Mouse (Mus musculus) embryonic fibroblast, embryonic 13.5 days (primary cell): Measurements from ENCODE around the gene 2310011J03Rik. TPM values are rescaled to one million over a fixed set of nuclear protein-coding genes. Genes with fewer than 3 reads are reported as not detected.

Experiments
- H3K27ac ChIP-seq: 2 replicates; pipeline ENCODE4 v1.5.1; 2012; ENCODE audit warnings: low read length, control low read depth, inconsistent platforms; ENCODE audit not compliant: insufficient read depth
- H3K4me1 ChIP-seq: 2 replicates; pipeline ENCODE4 v1.6.1; 2011; ENCODE audit warnings: low read length; ENCODE audit not compliant: control insufficient read depth, insufficient read depth
- H3K4me3 ChIP-seq: 2 replicates; pipeline ENCODE4 v1.5.1; 2011; ENCODE audit warnings: mild to moderate bottlenecking, control low read depth, low read length; ENCODE audit not compliant: insufficient read depth
- CTCF ChIP-seq: IDR thresholded peaks from 2 replicates; pipeline ENCODE4 v1.5.1; 2011; ENCODE audit warnings: mild to moderate bottlenecking, control low read depth, low read length, moderate library complexity, borderline replicate concordance; ENCODE audit not compliant: insufficient read depth
- POLR2A ChIP-seq: IDR thresholded peaks from 2 replicates; pipeline ENCODE4 v1.6.1; 2011; ENCODE audit warnings: low read depth, mild to moderate bottlenecking, control low read depth, low read length, moderate library complexity
- polyA plus RNA-seq: library from polyadenylated mRNA; stranded (reverse); fragments of >200 nt; gene quantifications from 2 replicates; pipeline ENCODE4 v1.2.4, GENCODE M21; 2011; ENCODE audit warnings: low read depth; ENCODE audit not compliant: missing spikeins, insufficient read length

2310011J03Rik gene
- polyA plus RNA-seq, 1 experiment, result 16.4 TPM

DNA sequence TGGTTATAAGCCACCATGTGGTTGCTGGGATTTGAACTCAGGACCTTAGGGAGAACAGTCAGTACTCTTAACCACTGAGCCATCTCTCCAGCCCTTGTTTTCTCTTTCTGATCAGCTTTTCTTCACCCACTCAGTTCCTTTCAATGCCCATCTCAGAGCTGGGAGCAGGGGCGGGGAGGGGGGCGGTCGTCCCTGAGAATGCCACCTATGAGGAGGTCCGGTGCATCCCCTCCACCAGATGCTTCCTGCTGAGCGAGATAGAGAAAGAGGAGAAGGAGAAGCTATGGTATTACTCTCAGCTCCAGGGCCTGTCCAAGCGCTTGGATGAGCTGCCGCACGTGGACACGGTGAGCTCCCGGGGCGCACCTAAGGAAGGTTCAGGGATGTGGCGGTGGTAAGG, 15.9 kb downstream of the 2310011J03Rik start:
- Histone ChIP-seq H3K4me1 (no peaks in the 10 kb centered on the region), H3K27ac (no peak overlapping the region), H3K4me3 (no peak overlapping the region)
- TF ChIP-seq CTCF (no peak), POLR2A (no peak)

DNA sequence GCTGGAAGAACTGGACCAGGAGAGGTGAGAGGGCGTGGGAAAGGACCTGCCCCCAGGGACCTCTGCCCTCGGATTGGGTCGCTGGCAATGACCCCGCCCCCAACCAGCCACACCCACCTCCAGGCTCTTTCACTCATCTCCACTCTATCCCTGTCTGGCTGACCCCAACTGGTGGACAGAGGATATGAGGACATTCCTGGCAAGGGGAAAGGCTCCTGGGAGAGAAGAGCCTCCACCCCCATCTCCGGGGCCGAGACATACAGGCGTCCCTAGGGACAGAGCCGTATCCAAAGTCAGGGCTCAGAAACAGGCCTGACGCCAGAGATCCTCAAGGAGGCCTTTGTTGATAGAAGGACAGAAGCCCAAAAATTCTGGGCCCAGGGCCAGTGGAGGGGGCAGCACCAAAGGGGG, 17.9 kb downstream of the 2310011J03Rik start:
- TF ChIP-seq CTCF (no peak), POLR2A (no peak)
- H3K4me1 ChIP-seq, result no peaks in the 10 kb centered on the region
- no peak overlapping the region for H3K4me3 ChIP-seq
- no peak overlapping the region for H3K27ac ChIP-seq

GRCm38 (mm10) chr10:80302082-80302355, 18.3 kb downstream of the 2310011J03Rik start:
- TF ChIP-seq CTCF, result no peak
- no peak for TF ChIP-seq POLR2A
- H3K27ac ChIP-seq, result no peak overlapping the region
- no peak overlapping the region for H3K4me3 ChIP-seq
- H3K4me1 ChIP-seq, result no peaks in the 10 kb centered on the region

DNA sequence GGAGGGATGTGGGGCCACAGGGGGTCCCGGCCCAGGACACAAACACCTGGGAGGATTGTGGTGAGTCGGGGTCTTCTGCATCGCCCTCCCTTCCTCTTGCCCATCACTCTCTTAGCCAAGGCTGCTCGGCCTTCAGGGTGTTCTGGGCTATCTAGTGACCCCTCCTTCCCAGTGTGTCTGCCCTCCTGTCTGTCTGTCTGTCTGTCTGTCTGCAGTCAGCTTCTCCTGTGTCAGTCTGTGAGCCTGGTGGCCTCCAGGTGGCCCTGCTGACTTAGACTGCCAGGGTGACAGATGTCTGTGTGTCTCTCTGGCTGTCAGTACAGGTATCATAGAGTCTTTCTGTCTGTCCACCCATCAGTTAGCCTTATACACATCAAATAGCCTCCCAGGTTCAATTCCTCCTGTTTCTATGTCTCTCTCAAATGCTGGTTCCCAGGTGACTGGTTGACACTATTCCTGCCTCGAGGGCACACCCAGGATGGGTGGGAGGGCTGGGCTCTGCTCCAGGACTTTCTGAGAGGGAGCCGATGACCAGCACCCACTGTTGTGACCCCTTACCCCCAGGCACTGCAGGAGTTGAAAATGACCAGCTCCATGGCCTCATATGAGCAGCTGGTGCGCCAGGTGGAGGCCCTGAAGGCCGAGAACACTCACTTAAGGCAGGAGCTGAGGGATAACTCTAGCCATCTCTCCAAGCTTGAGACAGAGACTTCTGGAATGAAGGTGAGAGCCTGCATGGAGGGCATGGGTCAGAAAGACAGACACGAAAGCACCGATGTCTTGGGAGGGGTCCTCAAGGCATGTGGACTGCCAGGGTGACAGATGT, 18.9 kb downstream of the 2310011J03Rik start:
- no peak overlapping the region for H3K27ac ChIP-seq
- no peaks in the 10 kb centered on the region for H3K4me1 ChIP-seq
- H3K4me3 ChIP-seq, result no peak overlapping the region

DNA sequence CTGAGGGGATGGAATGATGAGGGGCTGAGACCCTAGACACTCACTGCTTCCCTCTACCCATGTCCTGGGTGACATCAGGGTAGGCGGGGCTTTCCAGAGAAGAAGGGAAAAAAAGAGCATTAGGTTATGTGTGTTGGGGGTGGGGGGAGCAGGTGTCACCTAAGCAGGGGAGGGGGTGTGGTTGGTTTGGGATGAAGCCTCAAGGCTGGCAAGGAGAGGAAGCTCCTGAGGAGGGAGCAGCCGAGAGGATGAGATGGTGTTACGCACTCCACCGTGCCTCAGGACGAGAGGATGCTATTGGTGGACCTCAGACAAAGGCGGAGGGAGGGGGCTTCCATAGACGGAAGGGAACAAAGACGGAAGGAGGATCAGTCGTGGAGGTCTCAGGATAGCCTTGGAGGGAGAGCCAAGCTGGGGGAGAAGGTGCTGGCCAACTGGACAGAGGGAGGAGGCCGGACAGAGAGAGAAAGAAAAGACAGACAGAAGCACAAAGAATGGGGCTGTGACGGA, 19.6 kb downstream of the 2310011J03Rik start:
- Histone ChIP-seq H3K4me3 (no peak overlapping the region), H3K4me1 (no peaks in the 10 kb centered on the region), H3K27ac (no peak overlapping the region)
- TF ChIP-seq CTCF (no peak), POLR2A (no peak)

More for the DNA sequence above, 18.9 kb downstream of the 2310011J03Rik start:
- no peak for TF ChIP-seq CTCF
- no peak for TF ChIP-seq POLR2A

DNA sequence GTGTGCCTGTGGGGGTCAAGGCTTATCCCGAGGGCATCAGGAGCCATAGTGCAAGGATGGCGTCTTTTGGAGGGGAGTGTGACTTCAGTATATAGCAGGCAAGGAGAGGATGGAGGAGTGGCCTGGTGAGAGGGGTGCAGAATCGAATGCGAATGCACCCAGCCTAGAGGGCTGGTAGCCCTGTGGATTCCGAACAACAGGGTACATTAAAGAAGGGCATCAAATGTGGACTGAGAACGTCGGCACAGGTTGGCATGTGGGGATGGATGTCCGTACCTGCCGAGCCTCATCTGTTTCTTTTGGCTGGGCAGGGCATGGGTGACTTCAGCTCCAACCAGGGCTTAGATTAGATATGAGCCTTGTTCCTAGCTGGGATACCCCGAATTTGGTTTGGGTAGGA, 20.5 kb downstream of the 2310011J03Rik start:
- Histone ChIP-seq H3K4me3 (no peak overlapping the region), H3K27ac (no peak overlapping the region), H3K4me1 (no peaks in the 10 kb centered on the region)
- no peak for TF ChIP-seq CTCF
- TF ChIP-seq POLR2A, result no peak

- no peak for TF ChIP-seq CTCF
- no peak for TF ChIP-seq POLR2A
- H3K4me3 ChIP-seq, result no peak overlapping the region
- H3K4me1 ChIP-seq, result no peaks in the 10 kb centered on the region
- H3K27ac ChIP-seq, result no peak overlapping the region
Measured at GRCm38 (mm10) chr10:80299301-80299700, 21.0 kb downstream of the 2310011J03Rik start.

DNA sequence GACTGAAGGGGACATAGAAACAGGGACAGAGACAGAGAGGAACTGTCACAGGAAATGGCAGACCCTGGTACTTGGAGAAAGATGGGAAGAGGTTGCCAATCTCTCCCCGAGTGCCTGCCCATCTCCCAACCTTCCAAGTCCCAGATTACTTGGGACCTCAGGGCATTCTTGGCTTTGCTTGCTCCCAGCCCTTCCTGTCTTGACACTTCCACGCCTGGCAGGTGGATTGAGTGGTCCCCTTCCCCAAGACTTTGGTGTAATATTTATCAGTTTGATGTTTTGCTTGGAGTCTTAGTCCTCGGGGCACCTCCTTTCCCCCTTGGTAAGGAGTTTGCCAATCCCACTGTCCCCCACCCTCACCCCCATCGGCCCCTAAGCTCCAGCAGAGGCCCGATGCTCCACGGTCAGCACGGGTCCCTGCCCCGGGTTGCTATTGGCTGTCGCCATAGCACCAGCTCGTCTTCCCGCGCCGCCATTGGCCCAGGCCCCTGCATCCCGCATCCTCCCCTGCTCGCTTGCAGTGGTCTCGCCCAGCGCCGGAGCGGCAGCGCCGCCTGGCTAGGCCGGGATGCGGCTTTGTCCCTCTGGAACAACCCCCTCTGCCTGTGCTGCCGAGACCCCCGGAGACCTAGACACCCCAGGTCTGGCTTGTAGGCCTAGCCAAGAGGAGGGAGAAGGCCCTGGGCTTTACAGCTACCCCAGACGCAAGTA, 21.6 kb downstream of the 2310011J03Rik start:
- TF ChIP-seq CTCF, result no peak
- TF ChIP-seq POLR2A, result no peak
- no peak overlapping the region for H3K27ac ChIP-seq
- H3K4me3 ChIP-seq, result no peak overlapping the region
- H3K4me1 ChIP-seq, result no peaks in the 10 kb centered on the region

GRCm38 (mm10) chr10:80297526-80298133, 22.7 kb downstream of the 2310011J03Rik start:
- H3K4me1 ChIP-seq, result no peaks in the 10 kb centered on the region
- no peak overlapping the region for H3K4me3 ChIP-seq
- no peak overlapping the region for H3K27ac ChIP-seq
- TF ChIP-seq POLR2A, result no peak
- no peak for TF ChIP-seq CTCF
